Mouse (Mus musculus) limb, embryonic 13.5 days (tissue): ENCODE measurements around the gene Hcn2. TPM values are rescaled to one million over a fixed set of nuclear protein-coding genes. Genes with fewer than 3 reads are reported as not detected.

ENCODE experiments used
- ATAC-seq: fragments of 200-750 bp; cut with Nextera tagmentation; 2 replicates; pipeline ENCODE4 v1.8.0; 2017; ENCODE audit warnings: low read depth, moderate number of reproducible peaks, moderate TSS enrichment; ENCODE audit not compliant: low FRiP score
- H3K27ac ChIP-seq: fragments of 300-500 bp; sonication (generic); 2 replicates; pipeline ENCODE4 v1.5.1; 2015; ENCODE audit warnings: inconsistent platforms, mild to moderate bottlenecking, moderate library complexity
- H3K27me3 ChIP-seq: fragments of 300-500 bp; sonication (generic); 2 replicates; pipeline ENCODE4 v1.6.1; 2015; ENCODE audit warnings: mild to moderate bottlenecking, inconsistent platforms
- H3K36me3 ChIP-seq: fragments of 300-500 bp; sonication (generic); 2 replicates; pipeline ENCODE4 v1.6.1; 2015; ENCODE audit warnings: inconsistent platforms, mild to moderate bottlenecking, moderate library complexity
- H3K4me1 ChIP-seq: fragments of 300-500 bp; sonication (generic); 2 replicates; pipeline ENCODE4 v1.6.1; 2015; ENCODE audit warnings: inconsistent platforms
- H3K4me2 ChIP-seq: fragments of 300-500 bp; sonication (generic); replicated peaks from 2 replicates; pipeline ENCODE4 v1.6.1; 2015; ENCODE audit warnings: inconsistent platforms, mild to moderate bottlenecking, moderate library complexity
- H3K4me3 ChIP-seq: fragments of 300-500 bp; sonication (generic); 2 replicates; pipeline ENCODE4 v1.5.1; 2015; ENCODE audit warnings: moderate library complexity, mild to moderate bottlenecking, inconsistent platforms
- H3K9ac ChIP-seq: fragments of 300-500 bp; sonication (generic); 2 replicates; pipeline ENCODE4 v1.6.1; 2015; ENCODE audit warnings: mild to moderate bottlenecking, inconsistent platforms
- H3K9me3 ChIP-seq: fragments of 300-500 bp; sonication (generic); 2 replicates; pipeline ENCODE4 v1.6.1; 2016; ENCODE audit warnings: inconsistent platforms
- WGBS: fragments of 180-500 bp; shearing (Covaris S2); methylation state at CpG from one replicate; pipeline ENCODE4 v1.1.7; 2015; 5-methylcytosine and 5-hydroxymethylcytosine counted together
- polyA plus RNA-seq: library from polyadenylated mRNA; unstranded; fragments of >200 nt; fragmentation: Nextera tagmentation; extraction: Ambion mirVana; gene quantifications from 2 replicates; pipeline ENCODE4 v1.2.1, GENCODE M21; 2015

Gene Hcn2
- polyA plus RNA-seq, 1 experiment from 2014 or later = not detected

DNA sequence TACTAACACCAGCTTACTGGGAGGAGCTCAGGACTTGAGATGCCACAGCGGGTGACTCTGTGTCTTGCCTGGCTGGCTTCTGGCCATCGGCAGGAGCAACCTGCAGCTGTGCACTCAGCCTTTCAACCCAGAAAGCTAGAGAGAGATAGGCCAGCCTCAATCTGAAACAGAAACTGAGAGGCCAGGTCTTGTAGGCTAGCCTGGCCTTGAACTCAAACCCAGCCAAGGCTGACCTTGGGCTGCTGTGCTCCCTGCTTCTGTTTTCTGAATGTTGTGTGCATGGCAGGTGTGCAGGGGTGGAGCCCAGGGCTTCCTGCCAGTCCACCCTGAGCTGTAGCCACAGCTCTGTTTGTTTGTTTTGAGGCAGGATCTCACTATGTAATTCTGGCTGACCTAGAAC lies 56.8 kb downstream of the Hcn2 start:
- H3K4me3 ChIP-seq = no peak overlapping the region
- peaks cover 6% of the 10 kb centered on the region; the same call in 1 of the 2 replicates for H3K9me3 ChIP-seq
- ATAC-seq = no peak
- peaks cover 19% of the 10 kb centered on the region for H3K4me1 ChIP-seq
- 87% methylated on average over 2 of the region's 2 CpGs for WGBS
- no peak overlapping the region for H3K4me2 ChIP-seq
- H3K27ac ChIP-seq = no peak overlapping the region
- peaks cover 13% of the 10 kb centered on the region for H3K27me3 ChIP-seq
- H3K36me3 ChIP-seq = no peaks in the 10 kb centered on the region
- no peak overlapping the region for H3K9ac ChIP-seq

DNA sequence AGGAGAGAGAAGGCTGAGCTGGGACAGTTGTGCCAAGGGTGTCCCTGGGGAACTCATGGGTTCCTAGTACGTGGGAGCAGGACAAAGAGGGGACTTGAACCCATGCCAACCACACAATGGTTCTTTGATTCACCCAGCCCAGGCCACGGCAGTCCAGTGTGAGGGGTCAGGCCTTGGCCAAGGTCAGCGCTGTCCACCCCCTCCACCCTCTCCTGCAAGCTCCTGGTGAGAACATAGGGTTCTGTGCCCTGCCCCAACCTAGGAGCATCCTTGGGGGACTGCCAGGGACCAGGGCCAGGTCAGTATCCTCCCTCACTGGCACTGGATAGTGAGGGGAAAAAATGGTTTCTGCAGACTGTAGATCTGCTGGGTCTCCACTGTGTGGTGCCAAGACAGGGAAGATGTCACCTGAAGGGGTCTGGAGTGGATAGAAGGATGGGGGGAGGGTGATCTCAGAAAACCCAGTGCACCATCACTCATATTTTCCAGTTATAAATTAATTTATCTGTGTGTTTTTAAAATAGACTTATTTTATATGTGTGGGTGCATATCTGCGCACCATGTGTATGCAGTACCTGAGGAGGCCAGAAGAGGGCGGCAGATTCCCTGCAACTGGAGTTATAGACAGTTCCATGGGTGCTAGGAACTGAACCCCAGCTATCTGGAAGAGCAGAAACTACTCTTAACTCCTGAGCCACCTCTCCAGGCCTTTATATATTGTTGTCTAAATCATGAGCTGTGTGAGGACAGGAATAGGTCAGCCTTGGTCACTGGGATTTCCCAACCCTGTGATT lies 58.2 kb downstream of the Hcn2 start:
- no peak overlapping the region for H3K4me2 ChIP-seq
- WGBS = 69% methylated on average over 5 of the region's 5 CpGs

DNA sequence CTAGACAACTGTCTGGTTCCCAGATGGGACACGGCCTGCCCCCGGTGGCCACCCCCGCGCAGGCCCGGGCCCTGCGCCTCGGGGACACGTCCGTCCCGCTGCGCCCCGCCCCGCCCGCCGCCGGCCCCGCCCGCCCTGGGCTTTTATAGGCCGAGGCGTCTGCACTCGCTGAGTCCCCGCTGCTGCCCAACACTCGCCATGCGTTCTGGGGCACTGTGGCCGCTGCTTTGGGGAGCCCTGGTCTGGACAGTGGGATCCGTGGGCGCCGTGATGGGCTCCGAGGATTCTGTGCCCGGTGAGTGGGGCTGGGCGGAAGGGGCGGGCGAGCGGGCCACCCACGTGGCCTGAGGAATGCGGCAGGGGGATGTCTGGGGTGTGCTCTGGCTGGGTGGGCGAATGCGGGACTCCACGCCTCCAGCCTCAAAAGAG lies 60.7 kb downstream of the Hcn2 start, which contains the start of gene Fstl3:
Gene Fstl3 (plus strand): TSS at position 170 of the 429 bp plus-strand sequence.
- H3K9me3 ChIP-seq = peaks cover 6% of the 10 kb centered on the region; the same call in 1 of the 2 replicates
- H3K4me1 ChIP-seq = peaks cover 44% of the 10 kb centered on the region
- no peak within 1 kb of the TSS; the same call in 1 of the 2 replicates for H3K27ac ChIP-seq
- WGBS = under 1% methylated on average over 39 of the region's 39 CpGs
- peak within 1 kb of the TSS; percentile 74 for H3K9ac ChIP-seq
- no peak for ATAC-seq
- H3K27me3 ChIP-seq = peaks cover 42% of the 10 kb centered on the region
- peak within 1 kb of the TSS; percentile 81 for H3K4me2 ChIP-seq
- peak within 1 kb of the TSS; percentile 54 for H3K4me3 ChIP-seq
- no peaks in the 10 kb centered on the region for H3K36me3 ChIP-seq

More for the DNA sequence above, 58.2 kb downstream of the Hcn2 start:
- Histone ChIP-seq H3K9me3 (peaks cover 6% of the 10 kb centered on the region; the same call in 1 of the 2 replicates), H3K27ac (no peak overlapping the region), H3K36me3 (no peaks in the 10 kb centered on the region), H3K4me1 (peaks cover 31% of the 10 kb centered on the region), H3K27me3 (peaks cover 27% of the 10 kb centered on the region), H3K4me3 (no peak overlapping the region), H3K9ac (no peak overlapping the region)
- no peak for ATAC-seq

DNA sequence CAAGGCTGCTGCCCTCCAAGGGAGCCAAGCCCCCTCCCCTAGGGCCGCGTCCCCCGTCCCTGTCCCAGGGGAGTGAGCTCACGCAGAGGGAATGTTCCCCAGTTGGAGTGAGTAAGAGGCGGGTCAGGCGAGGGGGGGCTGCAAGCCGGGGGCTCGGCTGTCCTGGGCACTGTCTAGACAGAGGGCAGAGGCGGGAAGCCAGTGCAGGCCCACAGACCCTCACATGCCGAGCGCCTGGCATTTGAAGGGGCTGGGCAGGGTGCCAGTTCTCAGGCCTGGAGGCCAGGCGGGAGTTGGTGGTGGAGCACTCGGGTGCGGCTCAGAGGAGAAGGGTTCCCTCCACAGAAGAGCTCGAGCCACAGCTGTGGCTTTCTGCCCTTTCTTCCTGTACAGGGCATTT lies 61.6 kb downstream of the Hcn2 start:
- ATAC-seq = no peak
- Histone ChIP-seq H3K27me3 (peaks cover 49% of the 10 kb centered on the region), H3K4me1 (peaks cover 44% of the 10 kb centered on the region), H3K4me2 (peak overlapping the region; percentile 81), H3K4me3 (peak overlapping the region; percentile 54), H3K36me3 (no peaks in the 10 kb centered on the region), H3K9ac (0 out of 2 replicates have a peak overlapping the region, but pooled peaks have one; percentile 43), H3K27ac (peak overlapping the region; percentile 28; the same call in 1 of the 2 replicates), H3K9me3 (peaks cover 6% of the 10 kb centered on the region; the same call in 1 of the 2 replicates)
- WGBS = 13% methylated on average over 15 of the region's 15 CpGs

DNA sequence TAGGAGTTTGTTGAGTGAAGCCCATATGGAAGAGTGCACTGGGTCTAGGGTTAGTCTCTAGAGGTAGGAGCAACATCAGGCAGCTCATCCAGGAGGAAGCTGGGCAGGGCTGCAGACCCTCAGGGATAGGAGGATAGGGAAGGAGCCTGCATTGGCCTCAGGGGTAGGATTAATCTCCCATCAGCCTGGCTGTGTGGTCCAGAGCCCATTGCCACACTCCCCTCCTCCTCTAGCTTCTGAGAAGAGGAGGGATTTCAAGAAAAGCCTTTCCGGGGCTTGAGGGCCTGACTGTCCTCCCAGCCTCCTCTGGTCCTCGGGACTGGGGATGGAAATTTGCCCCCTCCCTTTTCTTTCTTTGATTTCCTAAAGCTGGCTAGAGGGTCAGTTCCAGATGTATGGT lies 62.8 kb downstream of the Hcn2 start:
- Histone ChIP-seq H3K9ac (no peak overlapping the region), H3K27ac (no peak overlapping the region), H3K4me3 (no peak overlapping the region), H3K4me2 (0 out of 2 replicates have a peak overlapping the region, but pooled peaks have one; percentile 77), H3K36me3 (no peaks in the 10 kb centered on the region), H3K27me3 (peaks cover 54% of the 10 kb centered on the region), H3K4me1 (peaks cover 44% of the 10 kb centered on the region), H3K9me3 (peaks cover 6% of the 10 kb centered on the region; the same call in 1 of the 2 replicates)
- 13% methylated on average over 2 of the region's 2 CpGs for WGBS
- ATAC-seq = no peak

DNA sequence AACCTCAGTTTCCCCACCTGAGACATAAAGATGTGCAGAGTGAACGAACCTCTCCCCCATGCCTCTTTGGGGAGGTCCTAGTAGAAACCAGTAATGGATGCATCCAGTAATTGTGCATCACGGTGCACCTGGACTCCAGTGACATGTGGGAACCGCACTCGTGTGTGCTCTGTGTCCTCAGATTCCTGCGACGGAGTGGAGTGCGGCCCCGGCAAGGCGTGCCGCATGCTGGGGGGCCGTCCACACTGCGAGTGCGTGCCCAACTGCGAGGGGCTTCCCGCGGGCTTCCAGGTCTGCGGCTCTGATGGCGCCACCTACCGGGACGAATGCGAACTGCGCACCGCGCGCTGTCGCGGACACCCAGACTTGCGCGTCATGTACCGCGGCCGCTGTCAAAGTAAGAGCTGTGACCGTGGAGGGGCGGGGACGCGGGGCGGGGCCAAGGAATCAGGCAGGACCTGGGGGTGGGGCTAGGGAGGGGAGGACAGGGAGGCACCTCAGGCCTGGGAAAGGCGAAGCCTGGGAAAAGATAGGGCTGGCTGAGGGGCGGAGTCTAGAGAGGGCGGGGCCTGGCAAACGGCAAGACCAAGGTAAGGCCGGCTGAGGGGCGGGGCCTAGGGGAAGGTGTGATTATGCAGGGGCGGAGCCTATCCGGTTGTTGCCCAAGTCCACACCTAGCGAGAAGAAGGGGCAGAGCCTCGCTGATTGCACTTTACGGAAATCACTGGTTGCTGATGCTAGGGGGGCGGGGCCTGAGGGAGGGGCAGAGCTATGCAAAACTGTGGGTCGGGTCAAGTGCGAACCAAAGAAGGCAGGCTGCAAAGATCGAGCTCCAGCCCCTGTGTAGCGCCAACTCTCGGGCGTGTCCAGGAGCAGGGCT lies 63.6 kb downstream of the Hcn2 start:
- no peak overlapping the region for H3K27ac ChIP-seq
- H3K9ac ChIP-seq = no peak overlapping the region
- H3K36me3 ChIP-seq = no peaks in the 10 kb centered on the region
- 2% methylated on average over 55 of the region's 55 CpGs for WGBS
- H3K4me3 ChIP-seq = peak overlapping the region; percentile 44
- ATAC-seq = peak; percentile 89
- H3K27me3 ChIP-seq = peaks cover 62% of the 10 kb centered on the region
- peaks cover 4% of the 10 kb centered on the region; the same call in 1 of the 2 replicates for H3K9me3 ChIP-seq
- peak overlapping the region; percentile 77 for H3K4me2 ChIP-seq
- H3K4me1 ChIP-seq = peaks cover 44% of the 10 kb centered on the region

DNA sequence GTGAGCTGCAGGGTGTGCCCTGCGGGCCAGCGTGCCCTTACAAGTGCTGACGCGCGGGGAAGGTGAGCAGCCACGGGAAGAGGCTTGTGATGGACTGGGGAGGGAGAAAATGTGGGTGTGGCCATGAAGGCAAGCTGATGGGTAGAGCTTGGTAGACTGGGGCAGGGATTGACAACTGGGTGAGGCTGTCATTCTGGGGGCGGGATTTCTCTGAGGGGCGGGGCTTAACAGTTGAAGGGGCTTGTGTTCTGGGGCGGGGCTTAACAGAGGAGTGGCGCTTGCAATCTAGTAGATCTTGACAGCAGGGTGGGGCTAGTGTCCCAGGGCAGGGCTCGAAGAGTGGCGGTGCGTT lies 64.2 kb downstream of the Hcn2 start:
- H3K4me2 ChIP-seq = peak overlapping the region; percentile 77
- H3K27me3 ChIP-seq = peaks cover 65% of the 10 kb centered on the region
- 0% methylated on average over 13 of the region's 13 CpGs for WGBS
- no peak overlapping the region for H3K27ac ChIP-seq
- H3K9ac ChIP-seq = no peak overlapping the region
- H3K4me3 ChIP-seq = peak overlapping the region; percentile 44
- peak; percentile 26; the same call in 1 of the 2 replicates for ATAC-seq
- H3K36me3 ChIP-seq = no peaks in the 10 kb centered on the region
- peaks cover 44% of the 10 kb centered on the region for H3K4me1 ChIP-seq
- no peaks in the 10 kb centered on the region for H3K9me3 ChIP-seq

DNA sequence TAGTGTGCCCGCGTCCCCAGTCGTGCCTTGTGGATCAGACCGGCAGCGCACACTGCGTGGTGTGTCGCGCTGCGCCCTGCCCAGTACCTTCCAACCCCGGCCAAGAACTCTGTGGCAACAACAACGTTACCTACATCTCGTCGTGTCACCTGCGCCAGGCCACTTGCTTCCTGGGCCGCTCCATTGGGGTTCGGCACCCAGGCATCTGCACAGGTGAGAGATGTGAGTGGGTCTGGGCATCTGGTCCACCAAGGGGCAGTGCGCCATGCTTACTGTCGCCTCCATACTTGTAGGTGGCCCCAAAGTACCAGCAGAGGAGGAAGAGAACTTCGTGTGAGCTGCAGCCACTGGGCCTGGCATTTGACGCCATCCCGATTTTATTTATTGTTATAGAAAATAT lies 64.7 kb downstream of the Hcn2 start:
- no peaks in the 10 kb centered on the region for H3K36me3 ChIP-seq
- H3K4me2 ChIP-seq = peak overlapping the region; percentile 77
- H3K9ac ChIP-seq = no peak overlapping the region
- no peak for ATAC-seq
- peak overlapping the region; percentile 44 for H3K4me3 ChIP-seq
- peaks cover 44% of the 10 kb centered on the region for H3K4me1 ChIP-seq
- no peaks in the 10 kb centered on the region for H3K9me3 ChIP-seq
- WGBS = 26% methylated on average over 21 of the region's 21 CpGs
- no peak overlapping the region for H3K27ac ChIP-seq
- peaks cover 66% of the 10 kb centered on the region for H3K27me3 ChIP-seq

DNA sequence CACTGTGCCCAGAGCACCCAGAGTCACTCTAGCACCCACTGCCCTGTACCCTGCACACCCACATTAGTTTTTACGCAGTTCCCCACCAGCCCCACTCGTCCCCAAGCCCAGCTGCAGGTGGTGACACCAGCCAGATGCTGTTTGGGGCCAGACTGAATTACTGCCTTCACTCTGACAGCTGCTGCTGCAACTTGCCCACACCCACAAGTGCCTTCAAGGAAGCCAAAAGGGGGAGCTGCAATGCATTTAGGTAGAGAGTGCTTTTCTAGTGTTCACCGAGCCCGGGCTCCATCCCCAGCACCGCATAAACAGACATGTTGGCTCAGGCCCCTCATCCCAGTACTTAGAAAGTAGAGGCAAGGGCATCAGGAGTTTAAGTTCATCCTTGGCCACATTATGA lies 65.5 kb downstream of the Hcn2 start:
- whole genome bisulfite sequencing = 48% methylated on average over 5 of the region's 5 CpGs

DNA sequence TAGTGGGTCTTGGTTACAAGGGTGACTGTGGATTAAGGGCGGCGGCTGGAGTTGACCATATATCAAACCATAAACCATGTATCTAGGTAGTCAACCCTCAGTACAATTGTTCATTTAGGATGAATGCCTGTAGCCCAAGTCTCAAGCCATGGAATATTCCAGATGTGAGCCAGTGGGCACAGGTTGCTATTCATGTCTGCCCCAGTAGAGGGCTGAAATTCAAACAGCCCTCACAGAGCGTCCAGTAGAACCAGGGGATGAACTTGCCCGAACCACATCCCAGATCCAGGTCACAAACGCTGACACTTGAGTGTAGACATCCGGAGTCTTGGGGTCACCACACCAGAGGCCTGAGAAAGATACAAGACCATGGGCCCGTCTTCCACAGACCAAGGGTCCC lies 66.6 kb downstream of the Hcn2 start:
- H3K9ac ChIP-seq = no peak overlapping the region
- no peaks in the 10 kb centered on the region for H3K36me3 ChIP-seq
- no peak overlapping the region for H3K4me3 ChIP-seq
- ATAC-seq = no peak
- H3K4me1 ChIP-seq = peaks cover 28% of the 10 kb centered on the region
- whole genome bisulfite sequencing = 70% methylated on average over 7 of the region's 7 CpGs
- no peaks in the 10 kb centered on the region for H3K9me3 ChIP-seq
- H3K27me3 ChIP-seq = peaks cover 55% of the 10 kb centered on the region
- H3K27ac ChIP-seq = no peak overlapping the region
- no peak overlapping the region for H3K4me2 ChIP-seq

More for the DNA sequence above, 65.5 kb downstream of the Hcn2 start:
- no peak overlapping the region for H3K9ac ChIP-seq
- H3K27me3 ChIP-seq = peaks cover 62% of the 10 kb centered on the region
- no peak overlapping the region for H3K4me3 ChIP-seq
- no peak overlapping the region for H3K4me2 ChIP-seq
- peaks cover 39% of the 10 kb centered on the region for H3K4me1 ChIP-seq
- H3K9me3 ChIP-seq = no peaks in the 10 kb centered on the region
- no peak overlapping the region for H3K27ac ChIP-seq
- no peak for ATAC-seq
- H3K36me3 ChIP-seq = no peaks in the 10 kb centered on the region

DNA sequence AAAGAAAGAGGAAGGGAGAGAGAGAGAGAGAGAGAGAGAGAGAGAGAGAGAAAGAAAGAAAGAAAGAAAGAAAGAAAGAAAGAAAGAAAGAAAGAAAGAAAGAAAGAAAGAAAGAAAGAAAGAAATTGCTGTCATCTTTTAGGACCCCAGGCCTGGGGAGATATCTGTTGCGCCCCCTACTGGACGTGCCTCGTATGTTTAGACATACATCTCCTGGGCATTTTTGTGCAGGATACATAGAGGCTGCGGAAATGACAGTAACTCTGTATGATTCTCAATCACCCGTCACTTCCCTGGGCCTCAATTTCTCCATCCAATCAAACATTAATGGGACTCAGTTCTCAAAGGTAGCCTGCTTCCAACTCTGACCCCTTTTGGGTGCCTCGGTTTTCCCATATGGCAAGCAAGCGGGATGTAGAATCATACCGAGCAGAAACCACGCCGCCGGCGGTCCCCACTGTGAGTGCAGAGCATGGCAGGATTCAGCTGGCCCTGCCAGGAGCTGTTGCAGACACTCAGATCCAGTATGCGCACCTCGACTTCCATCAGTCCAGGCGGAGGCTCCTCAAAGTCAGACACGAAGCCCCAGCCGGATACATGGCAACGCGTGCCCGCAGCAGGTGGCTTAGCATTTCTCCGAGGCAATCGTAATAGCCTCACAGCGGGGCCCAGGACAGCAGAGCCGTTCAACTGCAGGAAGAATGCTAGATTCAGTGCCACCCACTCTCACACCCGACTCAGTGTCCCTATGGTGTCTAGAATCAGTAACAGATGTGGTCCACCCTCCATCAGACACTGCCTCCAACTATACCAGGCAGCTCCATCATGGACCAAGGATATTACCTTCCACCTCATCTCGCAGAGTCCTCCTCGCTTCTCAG lies 67.7 kb downstream of the Hcn2 start:
- no peaks in the 10 kb centered on the region for H3K9me3 ChIP-seq
- no peak for ATAC-seq
- no peak overlapping the region for H3K27ac ChIP-seq
- no peak overlapping the region for H3K4me2 ChIP-seq
- peaks cover 44% of the 10 kb centered on the region for H3K27me3 ChIP-seq
- no peak overlapping the region for H3K4me3 ChIP-seq
- no peaks in the 10 kb centered on the region for H3K36me3 ChIP-seq
- H3K9ac ChIP-seq = peak overlapping the region; percentile 31; the same call in 1 of the 2 replicates
- WGBS = 36% methylated on average over 27 of the region's 27 CpGs
- peaks cover 18% of the 10 kb centered on the region for H3K4me1 ChIP-seq
